Mouse (Mus musculus): ENCODE measurements around the gene Sumo1.

Gene Sumo1

DNA sequence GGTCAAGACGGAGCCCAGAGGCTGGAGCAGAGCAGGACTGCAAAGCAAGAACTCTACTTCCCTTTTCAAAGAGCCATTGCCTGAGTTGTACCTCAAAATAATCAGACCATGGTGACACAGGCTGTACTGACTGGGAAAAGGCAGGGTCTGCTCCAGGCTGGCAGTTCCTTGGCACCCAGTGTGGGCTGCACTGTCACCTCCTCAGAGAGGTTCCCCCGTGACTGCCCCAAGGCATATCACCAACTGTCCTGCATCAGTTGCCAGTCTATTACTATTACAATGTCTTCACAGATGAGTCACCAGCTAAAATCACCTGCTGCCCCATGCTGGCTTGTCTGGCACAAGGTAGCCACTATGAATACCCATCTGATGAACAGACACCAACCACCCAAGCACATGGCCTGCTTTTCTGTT, 77.0 kb downstream of the Sumo1 start:
- DNase-seq (ENCODE audit: low read depth, low spot score), result peak; percentile 11

DNA sequence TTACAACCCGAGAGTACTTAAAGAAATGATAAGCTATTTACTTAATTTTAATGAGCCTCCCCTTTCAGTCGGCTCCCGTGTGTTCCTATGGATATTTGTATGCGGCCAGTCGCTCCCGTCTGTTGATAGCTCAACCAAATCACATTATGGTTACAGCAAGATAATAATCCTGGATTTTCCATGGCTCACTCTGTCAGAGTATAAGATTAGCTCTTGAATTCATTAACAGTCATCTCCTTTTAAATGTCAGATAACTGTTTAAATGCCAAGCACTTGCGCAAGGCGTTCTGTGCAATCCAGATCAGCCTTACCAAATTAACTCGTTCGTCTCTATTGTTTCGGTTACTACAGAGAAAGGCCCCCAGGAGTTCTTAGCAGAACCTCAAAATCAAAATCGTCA, 77.8 kb downstream of the Sumo1 start:
- DNase-seq (ENCODE audit: low read depth, low spot score), result no peak

DNA sequence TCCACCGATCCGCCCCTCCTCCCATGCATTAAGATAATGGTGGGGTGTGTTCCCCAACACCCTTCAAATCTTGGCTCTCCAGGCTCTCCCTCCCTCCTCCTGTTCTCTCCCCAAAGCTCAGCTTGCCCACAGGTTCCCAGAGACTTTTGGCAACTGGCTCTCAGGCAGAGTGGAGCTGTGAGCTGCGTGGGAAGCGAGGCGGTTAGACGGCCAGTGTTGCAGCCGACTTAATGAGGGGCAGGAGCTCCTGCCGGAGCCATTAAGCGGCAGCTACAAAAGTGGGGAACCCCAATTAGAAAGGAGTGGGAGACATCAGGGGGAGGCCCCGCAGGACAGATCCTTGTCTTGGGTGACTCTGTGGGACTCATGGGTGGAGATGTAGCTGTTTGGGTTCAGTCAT, 78.3 kb downstream of the Sumo1 start:
- DNase-seq (ENCODE audit: low read depth, low spot score), result no peak

DNA sequence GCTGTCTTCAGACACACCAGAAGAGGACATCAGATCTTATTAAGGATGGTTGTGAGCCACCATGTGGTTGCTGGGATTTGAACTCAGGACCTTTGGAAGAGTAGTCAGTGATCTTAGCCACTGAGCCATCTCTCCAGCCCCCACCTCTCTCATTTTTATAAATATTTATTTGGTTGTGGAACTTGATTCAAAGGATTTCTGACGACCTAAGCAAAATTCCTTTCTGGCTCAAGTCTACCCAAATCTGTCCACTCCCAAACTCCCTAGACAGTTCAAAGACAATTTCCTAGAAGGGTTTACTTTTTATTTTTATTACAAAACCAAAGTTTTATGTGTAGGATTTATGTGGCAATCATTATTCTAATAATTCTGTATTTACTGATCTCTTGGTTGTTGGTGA, 81.4 kb downstream of the Sumo1 start:
- DNase-seq (ENCODE audit: low read depth, low spot score), result no peak

DNA sequence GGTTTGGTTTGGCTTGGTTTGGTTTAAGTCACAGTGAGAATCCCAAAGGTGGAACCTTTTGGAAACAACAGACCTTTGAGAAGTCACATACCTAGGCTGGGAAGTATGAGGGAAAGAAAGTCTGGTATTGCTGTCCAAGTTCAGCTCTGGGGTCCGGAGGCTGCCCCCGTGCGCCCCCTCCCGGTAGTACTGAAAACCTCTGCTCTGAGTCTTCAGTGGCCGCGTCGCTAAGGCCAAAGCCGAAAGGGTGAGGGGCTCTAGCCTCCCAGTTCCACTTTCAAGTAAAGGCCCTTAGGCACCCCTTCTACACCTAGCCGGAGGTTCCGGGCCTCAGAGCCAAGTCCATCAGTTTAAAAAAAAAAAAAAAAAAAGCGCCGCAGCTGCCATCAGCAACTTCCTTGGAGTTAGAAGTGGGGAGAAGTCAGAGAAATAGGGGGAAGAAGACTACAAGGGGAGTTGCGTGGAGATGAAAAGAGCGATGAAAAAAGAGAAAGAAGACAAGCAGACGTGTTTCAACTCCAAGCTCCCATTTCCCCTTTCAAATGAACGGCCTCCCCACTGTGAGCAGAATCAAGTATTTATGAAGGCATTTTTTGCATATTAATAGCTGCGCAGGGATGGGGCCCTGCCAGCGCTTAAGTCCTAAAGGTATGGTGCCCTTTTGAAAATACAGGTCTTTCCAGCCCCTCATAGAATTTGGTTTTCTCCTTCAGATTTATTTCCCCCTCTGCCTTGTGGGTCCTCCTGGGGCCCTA, 85.8 kb downstream of the Sumo1 start:
- DNase-seq (ENCODE audit: low read depth, low spot score), result peak; percentile 67

DNA sequence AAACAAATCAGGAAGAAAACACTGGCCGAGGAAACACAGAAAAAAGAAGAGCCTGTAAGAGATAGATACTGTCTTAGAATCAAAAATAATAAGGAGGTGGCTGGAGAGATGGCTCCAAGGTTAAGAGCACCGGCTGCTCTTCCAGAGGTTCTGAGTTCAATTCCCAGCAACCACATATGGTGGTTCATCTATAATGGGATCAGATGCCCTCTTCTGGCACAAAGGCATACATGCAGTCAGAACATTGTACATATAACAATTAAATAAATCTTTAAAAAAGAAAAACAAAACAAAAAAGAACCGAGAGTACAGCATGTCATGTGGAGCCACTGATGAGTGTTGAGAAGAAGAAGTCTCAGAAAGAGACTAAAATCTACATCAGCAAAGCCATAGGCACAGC, 89.8 kb downstream of the Sumo1 start:
- no peak for DNase-seq (ENCODE audit: low read depth, low spot score)

DNA sequence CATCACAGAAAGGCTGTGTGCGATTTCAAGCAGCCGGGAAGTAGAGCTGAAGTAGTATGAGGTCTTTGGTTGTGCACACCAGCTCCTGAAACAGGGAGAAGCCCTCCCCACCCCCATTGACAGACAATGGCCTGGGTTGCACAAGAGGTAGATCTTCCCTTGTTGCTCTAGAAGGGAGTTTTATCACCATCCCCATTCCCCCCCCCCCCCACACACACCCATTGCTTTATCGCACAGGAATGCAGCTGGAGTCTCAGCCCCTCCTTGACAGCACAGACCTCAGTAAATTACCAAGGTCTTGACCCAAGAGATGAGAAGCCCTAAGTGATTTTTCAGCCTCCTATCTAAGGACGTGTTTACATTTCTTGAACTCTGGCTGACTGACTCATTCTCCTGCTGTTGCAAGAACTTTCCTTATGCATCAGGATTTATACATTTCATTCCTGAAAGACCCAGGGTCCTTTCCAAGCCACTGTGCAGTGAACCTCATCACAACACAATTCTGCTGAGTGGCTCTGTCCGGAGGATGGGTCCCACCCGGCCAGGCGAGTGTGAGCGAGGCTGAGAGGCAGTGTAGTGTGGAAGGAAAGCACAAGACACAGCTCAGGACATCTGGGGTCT, 90.4 kb downstream of the Sumo1 start:
- DNase-seq (ENCODE audit: low read depth, low spot score), result no peak

DNA sequence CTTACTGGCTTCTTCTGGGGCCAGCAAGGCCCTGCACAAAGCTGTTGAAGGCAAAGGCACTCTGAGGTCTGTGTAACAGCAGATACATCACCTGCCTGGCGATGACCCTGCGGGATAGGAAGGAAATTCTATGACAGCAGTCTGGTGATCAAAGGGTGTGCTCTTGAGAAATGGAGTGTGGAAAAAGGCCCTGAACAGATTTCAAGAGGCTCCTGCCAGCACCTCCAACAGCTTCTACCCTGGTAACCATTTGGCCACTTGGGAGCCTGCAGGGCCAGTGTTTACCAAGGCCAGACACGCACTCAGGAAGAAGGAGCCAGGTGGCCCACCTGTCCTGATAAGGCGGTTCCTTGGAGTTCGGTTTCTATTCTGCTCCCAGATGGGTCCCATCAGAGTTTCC, 91.3 kb downstream of the Sumo1 start:
- DNase-seq (ENCODE audit: low read depth, low spot score), result no peak

DNA sequence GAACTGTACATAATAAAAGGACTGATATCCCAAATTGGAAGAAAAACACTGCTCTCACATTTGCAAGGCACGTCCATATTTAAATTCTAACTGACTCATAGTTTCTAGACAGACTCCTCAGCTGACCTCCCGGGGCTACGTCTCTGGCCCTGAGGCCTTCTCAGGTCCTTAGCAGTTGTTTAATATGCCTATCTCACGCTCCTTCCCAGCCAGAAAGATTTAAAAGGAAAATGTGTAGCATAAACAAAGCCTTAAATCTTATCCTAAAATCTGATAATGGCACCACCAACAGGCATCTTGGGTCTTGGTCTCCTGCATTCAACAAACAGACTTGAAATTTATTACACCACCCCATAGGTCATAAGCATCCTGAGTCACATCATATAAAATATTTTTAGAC, 91.9 kb downstream of the Sumo1 start:
- DNase-seq (ENCODE audit: low read depth, low spot score), result no peak

DNA sequence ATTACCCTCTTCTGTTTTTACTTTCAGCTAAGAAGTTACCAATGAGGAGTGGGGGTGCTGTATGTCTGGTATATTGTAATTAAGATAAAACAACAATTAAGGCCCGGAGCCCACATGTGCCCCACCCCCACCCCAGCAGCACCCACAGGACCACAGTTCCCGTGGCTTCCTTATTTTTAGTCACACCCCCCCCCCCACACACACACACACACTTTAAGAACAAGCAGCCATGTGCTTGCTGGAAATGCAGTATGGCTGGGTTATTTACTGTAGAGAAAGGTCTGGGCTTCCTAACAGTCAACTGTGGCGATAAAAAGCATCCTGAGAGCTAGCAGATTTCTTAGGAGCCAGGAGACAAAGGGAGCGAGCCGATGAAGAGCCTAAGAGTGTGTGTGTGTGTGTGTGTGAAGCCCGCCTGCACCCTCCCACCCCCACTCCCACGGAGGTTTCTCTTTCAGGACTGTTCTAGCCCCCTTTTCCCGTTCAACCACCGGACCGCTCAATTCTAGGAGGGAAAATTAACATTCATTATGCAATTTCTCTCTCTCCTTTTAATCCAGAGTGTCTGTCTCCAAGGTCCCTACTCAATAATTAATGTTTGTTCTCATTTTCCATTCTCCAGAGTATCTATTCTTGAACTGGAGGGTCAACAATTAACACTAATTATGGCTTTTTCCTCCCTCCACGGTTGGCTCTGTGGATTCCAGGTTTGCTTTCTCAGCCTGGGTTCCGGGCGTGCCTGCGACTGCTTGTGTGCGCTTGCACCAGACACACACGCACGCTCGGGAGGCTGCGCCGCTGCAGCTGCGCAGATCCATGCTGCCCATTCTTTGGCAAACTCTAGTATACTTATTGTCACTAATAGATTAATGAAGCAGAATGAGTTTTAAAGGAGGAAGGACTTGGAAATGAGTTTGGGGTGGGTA, 96.1 kb downstream of the Sumo1 start:
- DNase-seq (ENCODE audit: low read depth, low spot score), result no peak

DNA sequence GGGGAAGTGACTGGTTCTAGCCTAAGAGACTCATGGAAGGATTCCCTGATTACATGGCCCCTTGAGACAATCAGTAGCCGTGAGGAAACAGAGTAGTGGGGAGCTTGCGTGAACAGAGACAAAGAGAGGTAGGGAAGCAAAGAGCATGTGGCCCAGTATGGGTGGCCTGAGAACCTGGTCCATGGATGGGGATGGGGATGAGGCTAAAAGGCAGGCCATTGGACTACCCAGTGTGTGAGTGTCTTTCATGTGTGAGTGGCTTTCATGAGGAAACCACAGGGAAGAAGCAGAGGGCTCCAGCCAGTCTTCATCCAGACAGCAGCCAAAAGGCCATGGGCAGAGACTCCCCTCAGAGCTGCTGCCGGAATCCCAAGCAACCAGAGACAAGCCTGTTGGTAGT, 96.8 kb downstream of the Sumo1 start:
- DNase-seq (ENCODE audit: low read depth, low spot score), result no peak

DNA sequence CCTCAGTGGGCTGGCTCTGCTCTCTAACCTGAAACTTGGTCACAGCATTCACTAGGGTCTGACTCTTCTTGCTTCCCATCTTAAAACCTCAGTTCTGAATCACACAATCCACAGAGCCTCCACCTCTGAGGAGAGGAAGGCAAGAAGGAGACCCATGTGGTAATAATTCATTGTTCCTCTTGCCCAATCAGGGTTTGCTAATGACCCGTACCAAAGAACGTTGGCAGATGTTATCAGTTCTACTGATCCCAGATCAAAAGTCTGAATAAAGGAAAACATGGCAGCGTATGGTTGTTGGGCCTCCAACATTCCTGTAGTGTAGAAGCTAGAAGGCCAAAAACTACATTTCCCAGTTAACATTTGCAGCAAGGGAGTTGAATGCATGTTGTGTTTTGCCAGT, 99.1 kb downstream of the Sumo1 start:
- no peak for DNase-seq (ENCODE audit: low read depth, low spot score)

DNA sequence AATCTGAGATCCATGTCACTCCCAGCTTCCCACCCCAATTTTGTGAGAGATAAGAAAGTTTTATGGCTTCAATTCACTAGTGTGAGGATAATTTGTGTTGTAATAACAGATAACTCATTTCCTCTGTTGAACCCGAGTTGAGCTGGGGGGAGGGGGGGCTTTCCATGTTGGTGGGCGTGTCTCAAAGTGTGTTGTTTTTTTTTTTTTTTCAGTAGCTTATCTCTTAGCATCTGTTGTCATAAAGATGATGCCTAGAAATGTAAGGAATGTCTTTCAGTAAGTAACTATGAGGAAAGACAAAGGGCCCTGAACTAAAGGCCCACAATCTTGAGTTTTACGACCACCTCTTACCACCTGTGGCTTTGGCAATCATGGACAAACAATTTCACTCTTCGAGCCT, 99.9 kb downstream of the Sumo1 start:
- no peak for DNase-seq (ENCODE audit: low read depth, low spot score)

DNA sequence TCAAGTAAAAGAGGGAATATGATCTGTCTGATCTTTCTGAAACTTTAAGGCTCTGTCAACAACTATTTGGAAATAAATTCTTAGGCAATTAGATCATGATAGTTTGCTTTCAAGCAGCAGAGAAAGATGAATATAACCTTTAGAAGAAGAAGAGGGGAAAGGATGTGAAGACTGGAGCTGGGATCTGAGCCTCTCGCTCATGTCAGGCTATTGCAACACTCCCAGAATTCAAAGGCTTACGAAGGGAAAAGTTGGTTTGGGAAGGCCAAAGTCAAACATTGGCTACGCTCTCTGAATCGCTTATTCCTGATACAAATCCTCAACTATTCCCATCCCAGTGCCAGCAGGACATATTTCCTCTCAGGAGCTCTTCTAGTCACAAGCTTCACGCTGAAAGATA, 101.3 kb downstream of the Sumo1 start:
- DNase-seq (ENCODE audit: low read depth, low spot score), result no peak

DNA sequence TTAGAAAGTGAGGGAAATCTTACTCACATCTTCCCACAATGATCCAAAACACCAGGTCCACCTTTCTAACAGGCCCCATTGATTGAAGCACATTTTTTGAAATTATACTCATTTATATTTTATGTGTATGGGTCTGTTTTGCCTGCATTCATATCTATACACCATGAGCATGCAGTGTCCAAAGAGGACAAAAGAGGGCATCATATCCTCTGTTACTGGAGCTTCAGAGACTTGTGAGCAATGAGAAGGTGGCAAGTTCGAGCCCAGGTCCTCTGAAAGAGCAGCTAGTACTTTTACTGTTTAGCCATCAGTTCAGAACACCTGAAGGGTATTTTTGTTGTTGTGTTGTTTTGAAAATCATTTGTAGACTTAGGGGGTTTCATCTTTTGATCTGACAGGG, 102.4 kb downstream of the Sumo1 start:
- DNase-seq (ENCODE audit: low read depth, low spot score), result no peak

DNA sequence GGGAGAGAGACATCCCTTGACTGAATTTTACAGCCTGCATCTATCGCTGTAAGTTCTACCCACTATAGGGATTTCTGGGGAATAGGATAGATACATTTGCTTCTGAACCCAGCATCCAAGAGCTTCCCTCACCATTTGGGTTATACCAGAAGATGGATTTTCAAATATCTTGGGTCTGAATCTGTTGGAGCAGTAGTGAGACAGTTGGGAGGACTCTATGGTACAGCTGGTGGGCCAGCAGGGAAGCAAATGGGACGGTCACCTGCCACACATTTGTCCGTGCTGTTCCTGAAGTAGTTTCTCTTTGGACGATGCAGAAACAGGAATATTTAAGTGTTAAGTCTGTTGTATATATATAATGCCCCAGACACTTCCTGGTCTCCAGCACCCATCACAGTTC, 103.1 kb downstream of the Sumo1 start:
- DNase-seq (ENCODE audit: low read depth, low spot score), result no peak

DNA sequence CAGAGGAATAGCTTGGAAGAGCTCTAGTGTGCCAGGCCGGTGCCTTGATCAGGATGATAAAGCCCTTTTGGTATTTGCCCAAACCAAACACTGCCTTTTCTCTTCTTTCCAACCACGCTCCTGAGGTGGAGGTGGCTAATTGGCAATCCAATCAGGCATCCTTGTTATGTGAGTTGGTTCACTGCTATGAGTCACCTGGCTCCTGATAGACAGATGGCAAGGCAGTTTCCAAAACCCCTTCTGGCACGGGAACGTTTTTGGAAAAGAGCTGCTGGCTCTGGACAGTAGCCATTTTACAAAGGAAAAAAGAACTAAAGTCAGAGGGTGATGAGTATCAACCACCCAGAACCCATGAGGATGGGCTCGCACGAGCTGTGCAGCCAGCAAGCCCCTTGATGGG, 103.7 kb downstream of the Sumo1 start:
- DNase-seq (ENCODE audit: low read depth, low spot score), result no peak

DNA sequence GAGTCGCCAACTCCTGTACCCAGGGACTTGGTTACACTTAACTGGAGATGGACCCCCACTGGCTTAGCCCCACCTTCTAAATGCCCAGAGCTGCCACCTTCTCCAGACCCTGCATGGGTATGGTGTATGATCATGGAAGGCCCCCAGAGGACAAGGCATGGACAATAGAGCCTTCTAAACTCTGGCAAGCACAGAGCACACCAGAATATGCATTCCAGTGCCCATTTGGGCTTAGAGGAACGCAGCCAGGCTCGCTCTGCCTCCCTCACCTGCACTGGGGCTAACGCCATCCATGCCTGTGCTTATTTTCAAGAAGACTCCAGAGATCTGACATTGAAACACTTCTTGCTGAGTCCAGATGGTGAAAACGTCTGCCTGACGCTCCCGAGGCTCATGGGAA, 104.4 kb downstream of the Sumo1 start:
- no peak for DNase-seq (ENCODE audit: low read depth, low spot score)

DNA sequence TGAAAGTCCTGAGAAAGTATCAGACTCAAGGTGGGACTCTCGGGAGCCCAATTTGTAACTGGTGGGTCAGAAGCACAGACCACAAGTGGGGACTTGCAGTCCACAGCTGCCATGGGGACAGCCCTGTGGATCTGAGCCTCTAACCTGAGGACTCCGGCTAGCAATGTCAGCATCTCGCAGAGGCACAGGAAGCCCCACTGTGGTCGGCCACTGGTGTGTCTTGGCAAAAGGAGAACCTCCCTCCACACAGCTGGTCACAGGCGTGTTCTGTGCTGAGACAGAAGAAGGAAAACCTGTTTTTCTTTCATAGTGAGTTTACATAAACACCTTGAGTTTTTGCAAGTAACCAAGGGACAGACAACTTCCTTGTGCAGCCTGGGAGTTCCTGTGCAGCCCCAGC, 104.8 kb downstream of the Sumo1 start:
- DNase-seq (ENCODE audit: low read depth, low spot score), result peak; percentile 26

DNA sequence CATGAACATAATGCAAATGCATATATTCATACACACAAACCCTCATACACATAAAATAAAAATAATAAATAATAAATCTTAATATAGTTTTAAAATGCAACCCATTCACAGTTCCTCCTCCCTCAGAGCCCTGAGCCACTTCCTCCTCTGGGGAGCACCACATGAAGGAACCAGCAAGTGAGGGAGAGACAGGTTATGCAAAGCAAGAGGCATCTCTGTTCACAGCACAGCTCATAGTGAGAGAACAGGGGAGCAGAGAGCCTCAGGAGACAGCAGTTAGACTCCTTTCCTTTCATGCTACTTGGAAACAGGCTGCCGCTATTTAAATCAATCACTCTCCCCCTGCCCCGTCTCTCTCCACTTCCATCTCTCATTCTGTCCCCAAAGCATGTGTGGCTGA, 107.1 kb downstream of the Sumo1 start:
- peak; percentile 72 for DNase-seq (ENCODE audit: low read depth, low spot score)

DNA sequence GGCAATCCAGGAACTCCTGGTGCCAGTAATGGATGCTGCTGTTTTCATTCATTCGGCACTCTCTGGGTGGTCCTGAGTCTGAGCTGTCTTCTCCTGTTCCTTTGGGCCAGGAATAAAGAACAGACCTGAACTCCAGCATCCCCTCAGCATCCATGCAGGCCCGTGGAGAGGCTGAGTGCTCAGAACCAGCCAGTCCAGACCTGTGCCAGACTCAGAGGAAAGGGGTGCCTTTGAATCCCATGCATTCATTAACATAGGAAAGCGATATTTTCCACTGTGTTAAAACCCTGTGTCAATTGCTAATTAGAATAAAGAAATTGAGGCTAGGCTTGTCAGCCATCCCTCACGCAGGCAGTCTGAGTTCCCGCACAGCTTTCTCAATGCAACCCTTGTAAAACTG, 116.9 kb downstream of the Sumo1 start:
- no peak for DNase-seq (ENCODE audit: low read depth, low spot score)

DNA sequence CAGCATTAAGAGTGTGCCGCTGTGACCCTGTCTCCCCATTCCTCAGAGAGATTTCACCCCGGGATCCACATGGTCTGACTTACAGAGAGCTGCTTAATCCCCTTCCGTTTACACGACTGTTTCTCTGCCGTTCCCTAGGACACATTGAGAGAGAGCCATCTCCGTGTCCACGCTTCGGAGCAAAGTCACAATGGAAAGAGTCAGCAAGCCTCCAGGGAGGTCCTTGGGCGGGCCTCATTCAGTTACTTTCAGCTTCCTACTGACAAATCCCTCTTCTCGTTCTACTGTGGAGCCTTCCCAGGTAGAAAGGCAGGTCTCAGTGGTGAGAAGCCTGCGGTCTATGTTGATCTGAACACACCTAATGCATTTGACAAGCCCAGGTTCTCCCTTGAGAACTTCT, 119.6 kb downstream of the Sumo1 start:
- DNase-seq (ENCODE audit: low read depth, low spot score), result no peak

DNA sequence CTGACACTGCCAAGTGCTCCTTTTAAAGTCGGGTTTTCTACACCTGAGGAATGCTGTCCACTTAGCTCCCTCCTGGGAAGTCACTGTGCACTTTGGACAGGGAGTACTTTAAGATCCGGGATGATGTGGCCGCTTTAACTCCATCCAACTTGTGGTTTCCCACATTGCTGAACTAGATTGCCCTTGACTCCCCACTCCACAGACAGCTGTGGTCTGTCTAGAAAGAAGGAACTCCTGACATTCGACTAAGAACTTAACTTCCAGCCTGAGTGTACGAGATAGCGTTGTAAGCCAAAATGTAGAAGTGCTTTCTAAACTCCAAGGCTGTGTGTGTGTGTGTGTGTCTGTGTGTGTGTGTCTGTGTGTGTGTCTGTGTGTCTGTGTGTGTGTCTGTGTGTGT, 120.4 kb downstream of the Sumo1 start:
- no peak for DNase-seq (ENCODE audit: low read depth, low spot score)
